23 mouse cellular contexts compared by ENCODE assay signal in genomic region chr4:7687231-7687630, GRCm38 (mm10).
DNase-seq lines count a peak whose midpoint lies in the region; ATAC-seq lines count a peak whose summit lies in the region.
"Had no signal": no experiment of that assay in that cellular context is flagged by ENCODE, and none has a peak within 500 bp of the region (broad histone marks: within the 10 kb centered on the region; RNA-seq: fewer than 3 reads in every experiment).

No protein-coding gene starts in this region.

- DNase-seq in 416B (ENCODE audit: low read depth): peak; percentile 19
- peak; percentile 56 for DNase-seq in naive thymus-derived CD4-positive, alpha-beta T cell, adult 2 months (ENCODE audit: low read depth)
- peak; percentile 52 for DNase-seq in thymus, postnatal 14 days
- DNase-seq in cerebellum, postnatal 4 days (ENCODE audit: low spot score in 2 of 2): no peak
- DNase-seq in retina, embryonic 14.5 days (ENCODE audit: low spot score): no peak
- no peak for DNase-seq in gastrocnemius, adult 18-20 months (ENCODE audit: low spot score)
- DNase-seq in embryo, embryonic 9.5 days (ENCODE audit: extremely low spot score): no peak
- DNase-seq: adrenal gland, postnatal 14 days; cerebellum, adult 11 months; cerebellum, adult 9-11 months; forebrain, postnatal 0 days; gastrocnemius, postnatal 14 days; heart, adult 11 months; heart, postnatal 10 days; kidney, adult 8-10 months; kidney, postnatal 10 days; layer of hippocampus, adult 9-11 months; liver; right cerebral cortex, adult 18-20 months; right cerebral cortex, postnatal 4 days had no signal

- ATAC-seq in CD4-positive, CD25-positive, alpha-beta regulatory T cell, adult 4 months: peak; percentile 82
- ATAC-seq: forebrain, postnatal 0 days; midbrain, embryonic 15.5 days; Patski had no signal

Comparison
In these comparisons a context has a peak if more than half of its experiments do, and no peak if none do; other contexts are left out.
1. DNase-seq: peak in 416B (single experiment), naive thymus-derived CD4-positive, alpha-beta T cell, adult 2 months (single experiment) and thymus, postnatal 14 days (single experiment); none in cerebellum, postnatal 4 days (0 of 2), retina, embryonic 14.5 days (single experiment), gastrocnemius, adult 18-20 months (single experiment) and embryo, embryonic 9.5 days (single experiment).